ENCODE assay signal across 13 mouse cellular contexts in genomic region chr3:104189823-104190222, GRCm38 (mm10).
"Had no signal": no experiment of that assay in that cellular context is flagged by ENCODE, and none has a peak within 500 bp of the region (broad histone marks: within the 10 kb centered on the region; RNA-seq: fewer than 3 reads in every experiment).

No protein-coding gene starts in this region.

- H3K9ac ChIP-seq: hindbrain, embryonic 13.5 days; limb, embryonic 15.5 days; lung, embryonic 15.5 days; midbrain, embryonic 13.5 days; neural tube, embryonic 15.5 days had no signal

- H3K36me3 ChIP-seq: hindbrain, embryonic 13.5 days; limb, embryonic 15.5 days; lung, embryonic 15.5 days; midbrain, embryonic 13.5 days; neural tube, embryonic 15.5 days had no signal

- ATAC-seq: hindbrain, postnatal 0 days; midbrain, embryonic 13.5 days had no signal

- H3K27me3 ChIP-seq: hindbrain, embryonic 13.5 days; limb, embryonic 15.5 days; lung, embryonic 15.5 days; midbrain, embryonic 13.5 days; neural tube, embryonic 15.5 days had no signal

- DNase-seq: kidney, postnatal 14 days; lung, postnatal 14 days; right cerebral cortex, adult 18-20 months; right cerebral cortex, postnatal 25 days had no signal

- H3K4me1 ChIP-seq: hindbrain, embryonic 13.5 days; limb, embryonic 15.5 days; lung, embryonic 15.5 days; midbrain, embryonic 13.5 days; neural tube, embryonic 15.5 days had no signal

- H3K4me3 ChIP-seq: hindbrain, embryonic 13.5 days; left cerebral cortex, adult 2 months; limb, embryonic 15.5 days; lung, embryonic 15.5 days; midbrain, embryonic 13.5 days; myocyte; neural tube, embryonic 15.5 days had no signal

- H3K4me2 ChIP-seq: hindbrain, embryonic 13.5 days; limb, embryonic 15.5 days; lung, embryonic 15.5 days; midbrain, embryonic 13.5 days; neural tube, embryonic 15.5 days had no signal

- H3K9me3 ChIP-seq: hindbrain, embryonic 13.5 days; limb, embryonic 15.5 days; lung, embryonic 15.5 days; midbrain, embryonic 13.5 days; neural tube, embryonic 15.5 days had no signal

- H3K27ac ChIP-seq: hindbrain, embryonic 13.5 days; hindbrain, postnatal 0 days; left cerebral cortex, adult 2 months; limb, embryonic 15.5 days; lung, embryonic 15.5 days; midbrain, embryonic 13.5 days; neural tube, embryonic 15.5 days; stomach, postnatal 0 days had no signal
